Mouse (Mus musculus): ENCODE results near the gene Nat8l. TPM values are rescaled to one million over a fixed set of nuclear protein-coding genes. Genes with fewer than 3 reads are reported as not detected.
A peak's percentile ranks its signal among the peaks of the same experiment; 100 is the strongest.

Nat8l gene
- polyA plus RNA-seq, 1 experiment = 0.41 TPM

DNA sequence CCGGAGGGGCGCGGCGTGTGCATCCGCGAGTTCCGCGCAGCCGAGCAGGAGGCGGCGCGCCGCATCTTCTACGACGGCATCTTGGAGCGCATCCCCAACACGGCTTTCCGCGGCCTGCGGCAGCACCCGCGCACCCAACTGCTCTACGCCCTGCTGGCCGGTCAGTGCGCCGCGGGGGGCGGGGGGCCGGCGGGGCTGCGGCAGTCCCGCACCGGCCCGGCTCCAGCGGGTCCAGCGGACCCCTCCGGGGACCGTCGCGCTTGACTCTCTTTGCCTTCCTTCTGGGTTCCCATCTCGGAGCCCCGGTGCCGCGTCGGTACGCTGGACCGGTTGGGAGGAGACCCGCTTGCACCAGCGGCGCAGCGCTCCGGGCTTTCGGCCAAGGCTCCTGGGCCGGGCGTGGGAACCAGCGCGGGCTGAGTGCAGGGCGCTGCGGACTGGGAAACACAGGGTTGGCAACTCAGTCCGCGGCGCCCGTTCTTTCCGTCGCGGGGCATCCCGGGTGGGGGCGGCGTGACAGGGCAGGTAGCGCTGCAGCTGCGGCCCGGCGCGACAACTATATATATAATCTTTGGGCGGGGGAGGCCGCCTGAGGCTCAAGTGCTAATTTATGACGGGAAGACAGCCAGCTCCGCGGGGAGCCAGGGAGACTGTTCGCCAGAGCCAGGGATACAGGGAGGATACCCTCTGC lies 1.4 kb downstream of the Nat8l start:
- Histone ChIP-seq H3K27me3 (ENCODE audit: control insufficient read depth, insufficient read depth, low read length) (no peaks in the 10 kb centered on the region), H3K4me1 (ENCODE audit: control insufficient read depth, insufficient read depth, low read length) (peaks cover 25% of the 10 kb centered on the region), H3K4me3 (ENCODE audit: control insufficient read depth, low read depth, low read length) (peak overlapping the region; percentile 83; the same call in 1 of the 2 replicates), H3K36me3 (ENCODE audit: control insufficient read depth, insufficient read depth, low read length) (no peaks in the 10 kb centered on the region), H3K27ac (ENCODE audit: control insufficient read depth, insufficient read depth, low read depth, low read length) (no peak overlapping the region)
- TF ChIP-seq CTCF (IDR thresholded peaks at IDR 0.05; ENCODE audit: control insufficient read depth, insufficient read depth, insufficient replicate concordance, low read depth, low read length) = no peak
- no peak for TF ChIP-seq POLR2A (IDR thresholded peaks at IDR 0.05; ENCODE audit: control insufficient read depth, low read depth, low read length)

DNA sequence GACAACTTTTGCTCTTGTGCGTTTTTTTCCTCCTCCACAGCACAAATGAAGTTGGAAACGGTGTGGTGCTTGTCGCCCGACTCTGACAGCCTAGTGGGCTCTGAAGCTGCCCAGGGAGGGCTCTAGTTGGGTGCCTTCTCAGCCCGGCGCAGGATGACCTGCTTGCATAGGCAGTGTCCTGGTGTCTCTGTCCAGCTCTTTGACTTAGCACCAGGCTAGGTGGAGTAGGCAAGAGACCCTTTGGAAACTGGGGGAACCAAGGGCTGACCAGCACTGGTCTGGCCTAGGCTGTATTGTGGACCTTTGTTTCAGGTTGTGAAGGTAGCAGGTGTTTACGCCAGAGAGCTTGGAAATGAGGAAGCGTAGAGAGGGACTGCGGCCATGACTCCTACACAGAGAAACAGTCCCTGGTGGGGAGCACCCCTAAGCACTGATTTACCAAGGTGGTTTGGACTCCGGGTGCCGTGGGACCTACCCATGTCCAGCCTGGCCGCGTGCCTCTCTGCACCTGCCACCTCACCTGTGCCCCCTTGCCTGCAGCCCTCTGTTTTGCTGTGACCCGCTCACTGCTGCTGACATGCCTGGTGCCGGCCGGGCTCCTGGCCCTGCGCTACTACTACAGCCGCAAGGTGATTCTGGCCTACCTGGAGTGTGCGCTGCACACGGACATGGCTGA lies 2.2 kb downstream of the Nat8l start:
- H3K36me3 ChIP-seq (ENCODE audit: control insufficient read depth, insufficient read depth, low read length) = no peaks in the 10 kb centered on the region
- TF ChIP-seq CTCF (IDR thresholded peaks at IDR 0.05; ENCODE audit: control insufficient read depth, insufficient read depth, insufficient replicate concordance, low read depth, low read length) (no peak), POLR2A (IDR thresholded peaks at IDR 0.05; ENCODE audit: control insufficient read depth, low read depth, low read length) (no peak)
- peaks cover 25% of the 10 kb centered on the region for H3K4me1 ChIP-seq (ENCODE audit: control insufficient read depth, insufficient read depth, low read length)
- no peak overlapping the region for H3K27ac ChIP-seq (ENCODE audit: control insufficient read depth, insufficient read depth, low read depth, low read length)
- H3K27me3 ChIP-seq (ENCODE audit: control insufficient read depth, insufficient read depth, low read length) = no peaks in the 10 kb centered on the region
- no peak overlapping the region for H3K4me3 ChIP-seq (ENCODE audit: control insufficient read depth, low read depth, low read length)

DNA sequence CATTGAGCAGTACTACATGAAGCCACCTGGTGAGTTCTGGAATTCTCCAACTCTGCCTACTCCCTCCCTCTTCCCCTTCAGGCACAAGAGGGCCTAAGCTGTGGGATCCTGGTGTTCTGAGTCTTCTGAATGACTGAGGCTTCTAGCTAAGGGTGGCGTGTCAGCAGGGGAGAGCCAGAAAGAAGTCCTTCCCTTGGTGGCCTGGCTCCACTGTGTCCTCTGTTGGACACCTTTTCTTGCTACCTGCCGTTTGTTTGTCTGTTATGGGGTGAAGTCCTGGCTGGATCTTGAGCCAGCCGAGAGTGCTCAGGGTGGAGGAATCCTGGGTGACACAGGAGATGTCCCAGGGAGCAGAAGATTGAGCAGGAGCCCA lies 2.7 kb downstream of the Nat8l start:
- Histone ChIP-seq H3K27me3 (ENCODE audit: control insufficient read depth, insufficient read depth, low read length) (no peaks in the 10 kb centered on the region), H3K4me1 (ENCODE audit: control insufficient read depth, insufficient read depth, low read length) (peaks cover 25% of the 10 kb centered on the region), H3K4me3 (ENCODE audit: control insufficient read depth, low read depth, low read length) (no peak overlapping the region), H3K27ac (ENCODE audit: control insufficient read depth, insufficient read depth, low read depth, low read length) (no peak overlapping the region), H3K36me3 (ENCODE audit: control insufficient read depth, insufficient read depth, low read length) (no peaks in the 10 kb centered on the region)
- no peak for TF ChIP-seq POLR2A (IDR thresholded peaks at IDR 0.05; ENCODE audit: control insufficient read depth, low read depth, low read length)
- no peak for TF ChIP-seq CTCF (IDR thresholded peaks at IDR 0.05; ENCODE audit: control insufficient read depth, insufficient read depth, insufficient replicate concordance, low read depth, low read length)

GRCm38 (mm10) chr5:33999466-34000090 lies 3.8 kb downstream of the Nat8l start:
- Histone ChIP-seq H3K36me3 (ENCODE audit: control insufficient read depth, insufficient read depth, low read length) (no peaks in the 10 kb centered on the region), H3K27ac (ENCODE audit: control insufficient read depth, insufficient read depth, low read depth, low read length) (no peak overlapping the region), H3K27me3 (ENCODE audit: control insufficient read depth, insufficient read depth, low read length) (no peaks in the 10 kb centered on the region), H3K4me1 (ENCODE audit: control insufficient read depth, insufficient read depth, low read length) (peaks cover 25% of the 10 kb centered on the region), H3K4me3 (ENCODE audit: control insufficient read depth, low read depth, low read length) (no peak overlapping the region)
- TF ChIP-seq POLR2A (IDR thresholded peaks at IDR 0.05; ENCODE audit: control insufficient read depth, low read depth, low read length) (no peak), CTCF (IDR thresholded peaks at IDR 0.05; ENCODE audit: control insufficient read depth, insufficient read depth, insufficient replicate concordance, low read depth, low read length) (no peak)

- Histone ChIP-seq H3K27ac (ENCODE audit: control insufficient read depth, insufficient read depth, low read depth, low read length) (no peak overlapping the region), H3K27me3 (ENCODE audit: control insufficient read depth, insufficient read depth, low read length) (no peaks in the 10 kb centered on the region), H3K4me1 (ENCODE audit: control insufficient read depth, insufficient read depth, low read length) (peaks cover 14% of the 10 kb centered on the region), H3K4me3 (ENCODE audit: control insufficient read depth, low read depth, low read length) (no peak overlapping the region), H3K36me3 (ENCODE audit: control insufficient read depth, insufficient read depth, low read length) (no peaks in the 10 kb centered on the region)
- no peak for TF ChIP-seq POLR2A (IDR thresholded peaks at IDR 0.05; ENCODE audit: control insufficient read depth, low read depth, low read length)
- no peak for TF ChIP-seq CTCF (IDR thresholded peaks at IDR 0.05; ENCODE audit: control insufficient read depth, insufficient read depth, insufficient replicate concordance, low read depth, low read length)
These were observed 5.0 kb downstream of the Nat8l start for GRCm38 (mm10) chr5:34000809-34001208.

GRCm38 (mm10) chr5:34001401-34001800 lies 5.6 kb downstream of the Nat8l start:
- H3K4me3 ChIP-seq (ENCODE audit: control insufficient read depth, low read depth, low read length) = no peak overlapping the region
- no peak overlapping the region for H3K27ac ChIP-seq (ENCODE audit: control insufficient read depth, insufficient read depth, low read depth, low read length)
- H3K36me3 ChIP-seq (ENCODE audit: control insufficient read depth, insufficient read depth, low read length) = no peaks in the 10 kb centered on the region
- TF ChIP-seq POLR2A (IDR thresholded peaks at IDR 0.05; ENCODE audit: control insufficient read depth, low read depth, low read length) (no peak), CTCF (IDR thresholded peaks at IDR 0.05; ENCODE audit: control insufficient read depth, insufficient read depth, insufficient replicate concordance, low read depth, low read length) (no peak)
- H3K4me1 ChIP-seq (ENCODE audit: control insufficient read depth, insufficient read depth, low read length) = peaks cover 8% of the 10 kb centered on the region
- H3K27me3 ChIP-seq (ENCODE audit: control insufficient read depth, insufficient read depth, low read length) = no peaks in the 10 kb centered on the region

DNA sequence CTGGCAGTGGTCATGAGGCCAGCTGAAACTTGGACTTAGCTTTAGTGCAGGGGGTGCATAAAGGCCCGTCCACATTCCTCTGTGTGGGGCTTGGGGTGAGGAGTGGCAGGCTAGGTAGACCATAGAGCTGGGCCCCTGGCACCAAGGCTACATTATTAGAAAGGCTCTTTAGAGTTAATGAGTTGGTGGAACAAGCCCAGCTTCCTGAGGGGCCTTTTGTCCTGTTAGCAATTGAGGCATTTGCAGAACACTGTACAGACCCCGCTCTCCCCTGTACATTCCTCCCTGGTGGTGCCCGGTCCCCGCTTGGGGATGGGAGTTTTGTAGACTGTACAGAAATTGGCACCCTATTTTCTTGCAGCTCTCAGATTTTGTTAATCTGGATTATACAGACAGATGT lies 6.9 kb downstream of the Nat8l start:
- Histone ChIP-seq H3K27ac (ENCODE audit: control insufficient read depth, insufficient read depth, low read depth, low read length) (no peak overlapping the region), H3K4me1 (ENCODE audit: control insufficient read depth, insufficient read depth, low read length) (no peaks in the 10 kb centered on the region; the same call in 1 of the 2 replicates), H3K4me3 (ENCODE audit: control insufficient read depth, low read depth, low read length) (no peak overlapping the region), H3K36me3 (ENCODE audit: control insufficient read depth, insufficient read depth, low read length) (no peaks in the 10 kb centered on the region), H3K27me3 (ENCODE audit: control insufficient read depth, insufficient read depth, low read length) (no peaks in the 10 kb centered on the region)
- no peak for TF ChIP-seq CTCF (IDR thresholded peaks at IDR 0.05; ENCODE audit: control insufficient read depth, insufficient read depth, insufficient replicate concordance, low read depth, low read length)
- no peak for TF ChIP-seq POLR2A (IDR thresholded peaks at IDR 0.05; ENCODE audit: control insufficient read depth, low read depth, low read length)
